Mouse (Mus musculus) thymus, adult 2 months (tissue): Measurements from ENCODE around the gene Cd274. TPM values are rescaled to one million over a fixed set of nuclear protein-coding genes. Genes with fewer than 3 reads are reported as not detected.

ENCODE experiments used
- DNase-seq: peaks from one replicate; pipeline ENCODE4 v3.0.0; 2021
- H3K27ac ChIP-seq: fragments of 200-500 bp; 2 replicates; pipeline ENCODE4 v1.5.1; 2012; ENCODE audit warnings: low read length, control low read depth; ENCODE audit not compliant: control insufficient read depth, insufficient read depth
- H3K27me3 ChIP-seq: fragments of 200-500 bp; 2 replicates; pipeline ENCODE4 v1.6.1; 2012; ENCODE audit warnings: mild to moderate bottlenecking, low read length, moderate library complexity, mixed read lengths; ENCODE audit not compliant: control insufficient read depth, insufficient read depth
- H3K36me3 ChIP-seq: fragments of 200-500 bp; 2 replicates; pipeline ENCODE4 v1.6.1; 2012; ENCODE audit warnings: mild to moderate bottlenecking, low read length, moderate library complexity; ENCODE audit not compliant: control insufficient read depth, insufficient read depth
- H3K4me1 ChIP-seq: fragments of 200-500 bp; replicated peaks from 2 replicates; pipeline ENCODE4 v1.6.1; 2012; ENCODE audit warnings: low read length; ENCODE audit not compliant: control insufficient read depth, insufficient read depth
- H3K4me3 ChIP-seq: fragments of 200-500 bp; 2 replicates; pipeline ENCODE4 v1.5.1; 2012; ENCODE audit warnings: mild to moderate bottlenecking, low read length, control low read depth, moderate library complexity; ENCODE audit not compliant: control insufficient read depth, insufficient read depth
- CTCF ChIP-seq: fragments of 200-500 bp; IDR thresholded peaks from 2 replicates; pipeline ENCODE4 v1.5.1; 2012; ENCODE audit warnings: mild to moderate bottlenecking, control low read depth, low read length, moderate library complexity, borderline replicate concordance; ENCODE audit not compliant: control insufficient read depth, poor library complexity, insufficient read depth; ENCODE audit errors: extremely low read depth
- POLR2A ChIP-seq: fragments of 200-500 bp; IDR thresholded peaks from 2 replicates; pipeline ENCODE4 v1.6.1; 2012; ENCODE audit warnings: mild to moderate bottlenecking, low read length, control low read depth, moderate library complexity; ENCODE audit not compliant: control insufficient read depth, poor library complexity, insufficient read depth; ENCODE audit errors: extremely low read depth
- WGBS: fragments of 180-500 bp; shearing (Covaris S2); methylation state at CpG from one replicate; pipeline ENCODE4 v1.1.7; 2018; 5-methylcytosine and 5-hydroxymethylcytosine counted together
- polyA plus RNA-seq: library from polyadenylated mRNA; depleted of rRNA; stranded (reverse); fragments of >200 nt; gene quantifications from 2 replicates; pipeline ENCODE4 v1.2.3, GENCODE M21; 2012; rRNA removed

Gene Cd274
- polyA plus RNA-seq, result 21.1 and 22.9 TPM in 2 replicates

GRCm38 (mm10) chr19:29366969-29367622 is at the start of gene Cd274, which contains the start of gene Plgrkt:
Gene Cd274 (plus strand): TSS chr19:29367455.
Gene Plgrkt (minus strand): TSS chr19:29367390.
- TF ChIP-seq POLR2A, result peak; percentile 74; the same call in 1 of the 2 replicates
- 0 out of 2 replicates have a peak, but pooled peaks have one; percentile 42 for TF ChIP-seq CTCF
- WGBS, result under 1% methylated on average over 26 of the region's 26 CpGs
- Histone ChIP-seq H3K4me1 (peaks cover 17% of the 10 kb centered on the region), H3K27me3 (no peaks in the 10 kb centered on the region), H3K4me3 (peak within 1 kb of the TSS; percentile 75), H3K36me3 (no peaks in the 10 kb centered on the region), H3K27ac (peak within 1 kb of the TSS; percentile 97)
- DNase-seq, result peak; percentile 90

GRCm38 (mm10) chr19:29323416-29324049 is 43.7 kb upstream of the Cd274 start:
- peak; percentile 30 for DNase-seq
- H3K27me3 ChIP-seq, result no peaks in the 10 kb centered on the region
- peaks cover 12% of the 10 kb centered on the region for H3K4me1 ChIP-seq
- TF ChIP-seq POLR2A, result no peak
- no peak for TF ChIP-seq CTCF
- peak overlapping the region; percentile 60; the same call in 1 of the 2 replicates for H3K27ac ChIP-seq
- H3K4me3 ChIP-seq, result peak overlapping the region; percentile 37
- WGBS, result 7% methylated on average over 8 of the region's 8 CpGs
- H3K36me3 ChIP-seq, result no peaks in the 10 kb centered on the region

- no peaks in the 10 kb centered on the region for H3K27me3 ChIP-seq
- peaks cover 12% of the 10 kb centered on the region for H3K4me1 ChIP-seq
- H3K36me3 ChIP-seq, result no peaks in the 10 kb centered on the region
- TF ChIP-seq POLR2A (no peak), CTCF (no peak)
- H3K27ac ChIP-seq, result 0 out of 2 replicates have a peak within 1 kb of the TSS, but pooled peaks have one; percentile 42
- DNase-seq, result peak; percentile 72
- 5% methylated on average over 31 of the region's 31 CpGs for WGBS
- H3K4me3 ChIP-seq, result peak within 1 kb of the TSS; percentile 65
These were observed 42.0 kb upstream of the Cd274 start, which contains the start of gene Insl6 for GRCm38 (mm10) chr19:29325053-29325851. Gene Insl6 (minus strand): TSS chr19:29325356.

- no peak overlapping the region for H3K4me3 ChIP-seq
- no peaks in the 10 kb centered on the region for H3K36me3 ChIP-seq
These were observed 41.4 kb upstream of the Cd274 start for GRCm38 (mm10) chr19:29325852-29326180.

GRCm38 (mm10) chr19:29326396-29326795 is 40.9 kb upstream of the Cd274 start:
- 97% methylated on average over 4 of the region's 4 CpGs for WGBS
- TF ChIP-seq POLR2A (no peak), CTCF (no peak)

More at GRCm38 (mm10) chr19:29325852-29326180, 41.4 kb upstream of the Cd274 start:
- WGBS, result 85% methylated on average over 9 of the region's 9 CpGs
- Histone ChIP-seq H3K27ac (no peak overlapping the region), H3K4me1 (peaks cover 12% of the 10 kb centered on the region), H3K27me3 (no peaks in the 10 kb centered on the region)
- no peak for DNase-seq
- no peak for TF ChIP-seq CTCF
- no peak for TF ChIP-seq POLR2A

More at GRCm38 (mm10) chr19:29326396-29326795, 40.9 kb upstream of the Cd274 start:
- peaks cover 12% of the 10 kb centered on the region for H3K4me1 ChIP-seq
- H3K36me3 ChIP-seq, result no peaks in the 10 kb centered on the region
- H3K27ac ChIP-seq, result no peak overlapping the region
- no peak overlapping the region for H3K4me3 ChIP-seq
- no peaks in the 10 kb centered on the region for H3K27me3 ChIP-seq
- no peak for DNase-seq
